Mouse (Mus musculus): ENCODE results near the gene Clmp. TPM values are rescaled to one million over a fixed set of nuclear protein-coding genes. Genes with fewer than 3 reads are reported as not detected.
"Not testable (repeated sequence)": the region's sequence is repeated elsewhere in the genome, so short reads cannot be mapped to it uniquely, and the experiment has no call there.

The Clmp gene
- polyA plus RNA-seq, 1 experiment = 48.4 TPM

DNA sequence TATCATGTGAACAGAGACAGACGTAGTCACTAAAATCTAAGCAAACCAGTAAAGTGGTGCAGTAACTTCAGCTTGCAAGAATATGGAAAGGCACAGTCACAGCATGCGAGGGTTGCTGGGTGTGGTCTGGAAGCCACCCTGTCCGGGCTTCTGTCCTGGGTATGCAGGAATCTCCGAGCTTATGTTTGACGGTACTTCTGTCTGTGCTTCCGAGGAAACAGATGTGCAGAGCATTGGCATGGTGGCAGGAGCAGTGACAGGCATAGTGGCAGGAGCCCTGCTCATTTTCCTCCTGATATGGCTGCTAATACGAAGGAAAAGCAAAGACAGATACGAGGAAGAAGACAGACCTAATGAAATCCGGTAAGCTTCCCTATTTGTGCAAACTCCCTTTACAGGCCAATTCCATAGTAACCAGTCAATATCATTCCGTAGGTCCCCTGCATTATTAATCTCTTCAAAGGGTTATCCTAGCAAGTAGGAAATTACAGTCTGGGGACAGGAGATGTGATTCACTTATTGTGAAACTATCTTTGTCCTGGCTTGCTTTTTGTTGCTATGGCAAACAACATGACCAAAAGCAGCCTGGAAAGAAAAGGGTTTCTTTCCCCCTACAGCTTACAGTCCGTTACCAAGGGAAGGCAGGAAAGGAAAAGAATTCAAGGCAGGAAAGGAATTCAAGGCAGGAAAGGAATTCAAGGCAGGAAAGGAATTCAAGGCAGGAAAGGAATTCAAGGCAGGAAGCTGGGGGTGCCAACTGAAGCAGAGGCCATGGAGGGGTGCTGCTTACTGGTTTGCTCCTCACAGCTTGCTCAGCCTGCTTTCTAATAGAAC, 95.3 kb downstream of the Clmp start:
- TF ChIP-seq POLR2A (IDR thresholded peaks at IDR 0.05; ENCODE audit: borderline replicate concordance, extremely low read depth, insufficient read depth, insufficient read length, poor library complexity, severe bottlenecking) (no peak), CTCF (IDR thresholded peaks at IDR 0.05; ENCODE audit: borderline replicate concordance, extremely low read depth, insufficient read depth, insufficient read length) (no peak)
- no peak for DNase-seq (ENCODE audit: low read depth)

DNA sequence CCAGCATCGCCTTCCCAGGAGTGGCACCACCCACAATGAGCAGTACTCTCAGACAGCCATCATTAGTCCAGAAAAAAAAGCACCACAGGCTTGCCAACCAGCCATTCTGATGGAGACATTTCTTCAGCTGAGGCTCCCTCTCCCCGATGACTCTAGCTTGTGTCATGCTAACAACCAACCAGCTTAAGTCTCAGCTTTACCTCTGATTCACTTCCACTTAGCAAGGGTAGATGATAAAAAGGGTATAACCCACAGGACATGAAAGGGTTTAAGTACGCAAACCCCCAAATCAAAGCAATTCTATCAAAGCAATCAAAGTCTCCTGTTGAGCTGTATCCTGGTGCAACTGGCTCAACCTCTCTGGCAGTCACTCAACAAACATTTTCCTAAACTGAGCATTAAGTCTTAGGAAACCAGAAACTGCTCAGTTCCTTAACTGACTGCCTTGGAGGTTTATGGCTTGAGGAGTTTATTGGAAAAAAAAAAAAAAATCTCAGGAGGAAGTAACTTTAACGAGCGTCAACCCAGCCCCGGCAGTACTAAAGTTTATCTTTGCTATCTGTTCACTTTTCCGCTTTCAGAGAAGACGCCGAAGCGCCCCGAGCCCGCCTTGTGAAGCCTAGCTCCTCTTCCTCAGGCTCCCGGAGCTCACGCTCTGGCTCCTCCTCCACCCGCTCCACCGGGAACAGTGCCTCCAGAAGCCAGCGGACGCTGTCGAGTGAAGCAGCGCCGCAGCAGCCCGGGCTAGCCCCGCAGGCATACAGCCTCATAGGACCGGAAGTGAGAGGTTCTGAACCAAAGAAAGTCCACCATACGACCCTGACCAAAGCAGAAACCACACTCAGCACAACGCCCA, 96.2 kb downstream of the Clmp start:
- no peak for DNase-seq (ENCODE audit: low read depth)
- TF ChIP-seq CTCF (IDR thresholded peaks at IDR 0.05; ENCODE audit: borderline replicate concordance, extremely low read depth, insufficient read depth, insufficient read length) (no peak), POLR2A (IDR thresholded peaks at IDR 0.05; ENCODE audit: borderline replicate concordance, extremely low read depth, insufficient read depth, insufficient read length, poor library complexity, severe bottlenecking) (no peak)

DNA sequence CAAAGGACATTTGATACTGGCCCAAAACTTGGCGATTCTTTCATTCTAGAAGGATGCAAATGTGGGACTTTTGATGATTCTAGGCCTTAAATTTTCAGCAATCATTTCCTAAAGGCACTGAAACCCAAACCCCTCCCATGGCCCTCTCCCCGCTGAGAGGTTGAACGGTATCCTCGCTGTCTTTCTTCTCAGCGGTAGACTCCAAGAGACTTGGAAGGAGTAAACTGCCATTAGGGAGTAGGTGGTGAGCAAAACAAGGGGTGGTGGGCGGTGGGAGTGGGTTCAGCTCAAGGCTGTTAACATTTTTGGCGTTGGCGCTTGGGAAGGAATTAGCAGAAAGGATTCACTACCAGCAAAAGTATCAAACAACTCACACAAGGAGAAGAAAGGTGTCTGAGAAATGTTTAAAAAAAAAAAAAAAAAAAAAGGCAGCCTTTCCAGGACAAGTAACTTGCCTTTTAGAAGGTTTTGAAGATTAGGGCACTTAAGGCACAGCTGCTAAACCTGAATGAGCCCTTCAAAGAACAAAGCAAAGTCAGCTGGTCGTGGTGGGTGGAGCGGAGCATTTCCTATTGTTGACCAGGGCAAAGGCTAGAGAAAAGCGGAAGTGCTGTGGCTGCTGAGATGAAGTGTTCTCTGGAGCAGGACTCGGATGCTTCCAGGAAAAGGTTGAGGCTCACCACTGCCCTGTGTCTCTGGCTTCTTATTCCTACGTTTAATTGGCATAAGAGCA, 98.0 kb downstream of the Clmp start:
- TF ChIP-seq POLR2A (IDR thresholded peaks at IDR 0.05; ENCODE audit: borderline replicate concordance, extremely low read depth, insufficient read depth, insufficient read length, poor library complexity, severe bottlenecking) (no peak), CTCF (IDR thresholded peaks at IDR 0.05; ENCODE audit: borderline replicate concordance, extremely low read depth, insufficient read depth, insufficient read length) (no peak)
- peak; percentile 67 for DNase-seq (ENCODE audit: low read depth)

DNA sequence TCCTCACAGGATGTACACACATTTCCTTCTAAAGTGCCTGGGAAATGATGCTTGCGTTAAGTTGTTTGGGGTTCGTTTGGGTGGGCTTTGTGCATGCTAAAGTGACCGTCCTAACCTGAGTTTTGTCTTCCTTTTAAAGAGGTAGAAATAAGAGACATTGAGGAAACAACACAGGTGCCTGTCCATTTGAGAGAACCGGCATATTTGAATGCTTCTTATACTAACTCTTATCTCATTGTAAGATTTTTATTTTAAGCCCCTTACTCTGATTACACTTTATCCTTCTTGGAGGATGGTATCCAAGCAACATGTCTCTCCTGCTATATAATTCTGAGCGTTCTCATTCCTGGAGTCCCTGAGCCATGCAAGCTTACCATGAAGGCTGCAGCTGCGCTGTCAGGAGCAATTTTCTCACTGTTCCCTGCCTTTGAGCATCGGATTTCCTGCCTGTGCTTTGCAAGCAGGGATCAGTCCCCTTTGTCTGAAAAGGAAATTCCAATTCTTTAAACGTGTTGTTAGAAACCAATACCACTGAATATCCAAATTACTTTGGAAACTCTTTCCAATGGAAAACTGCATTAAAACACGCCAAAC, 98.7 kb downstream of the Clmp start:
- TF ChIP-seq POLR2A (IDR thresholded peaks at IDR 0.05; ENCODE audit: borderline replicate concordance, extremely low read depth, insufficient read depth, insufficient read length, poor library complexity, severe bottlenecking) (no peak), CTCF (IDR thresholded peaks at IDR 0.05; ENCODE audit: borderline replicate concordance, extremely low read depth, insufficient read depth, insufficient read length) (no peak)
- peak; percentile 90 for DNase-seq (ENCODE audit: low read depth)

DNA sequence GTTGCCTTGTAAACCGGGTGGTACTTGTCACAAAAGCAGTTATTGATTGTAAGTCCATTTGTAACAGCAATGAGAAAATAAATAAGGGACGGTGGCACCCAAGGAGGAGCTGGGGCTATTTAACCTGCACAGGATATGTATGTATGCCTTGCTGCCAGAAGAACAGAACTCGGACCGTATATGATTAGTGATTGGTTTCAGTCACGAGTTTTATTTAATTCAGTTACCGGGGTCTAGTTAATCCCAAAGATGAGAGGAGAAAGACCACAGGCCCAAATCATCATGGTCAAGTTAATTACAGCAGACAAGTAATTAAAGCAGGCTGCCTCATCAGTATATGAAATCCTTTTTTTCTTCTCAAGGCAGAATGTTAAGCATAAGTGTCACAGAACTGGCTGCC, 99.7 kb downstream of the Clmp start:
- peak; percentile 35 for DNase-seq (ENCODE audit: low read depth)
- TF ChIP-seq CTCF (IDR thresholded peaks at IDR 0.05; ENCODE audit: borderline replicate concordance, extremely low read depth, insufficient read depth, insufficient read length) = no peak
- TF ChIP-seq POLR2A (IDR thresholded peaks at IDR 0.05; ENCODE audit: borderline replicate concordance, extremely low read depth, insufficient read depth, insufficient read length, poor library complexity, severe bottlenecking) = no peak

DNA sequence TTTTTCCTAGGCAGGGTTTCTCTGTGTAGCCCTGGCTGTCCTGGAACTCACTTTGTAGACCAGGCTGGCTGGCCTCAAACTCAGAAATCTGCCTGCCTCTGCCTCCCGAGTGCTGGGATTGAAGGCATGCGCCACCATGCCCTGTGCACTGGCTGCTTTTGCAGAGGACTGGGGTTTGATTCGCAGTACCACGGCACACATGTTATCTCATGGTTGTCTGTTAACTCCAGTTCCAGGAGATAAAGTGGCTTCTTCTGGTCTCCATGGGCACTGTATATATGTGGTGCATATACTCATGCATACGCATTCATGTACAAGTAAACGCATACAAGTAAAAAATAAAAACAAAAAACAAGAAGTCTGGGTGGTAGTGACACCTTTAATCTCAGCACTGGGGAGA, 101.1 kb downstream of the Clmp start:
- not testable (repeated sequence) for DNase-seq (ENCODE audit: low read depth)

DNA sequence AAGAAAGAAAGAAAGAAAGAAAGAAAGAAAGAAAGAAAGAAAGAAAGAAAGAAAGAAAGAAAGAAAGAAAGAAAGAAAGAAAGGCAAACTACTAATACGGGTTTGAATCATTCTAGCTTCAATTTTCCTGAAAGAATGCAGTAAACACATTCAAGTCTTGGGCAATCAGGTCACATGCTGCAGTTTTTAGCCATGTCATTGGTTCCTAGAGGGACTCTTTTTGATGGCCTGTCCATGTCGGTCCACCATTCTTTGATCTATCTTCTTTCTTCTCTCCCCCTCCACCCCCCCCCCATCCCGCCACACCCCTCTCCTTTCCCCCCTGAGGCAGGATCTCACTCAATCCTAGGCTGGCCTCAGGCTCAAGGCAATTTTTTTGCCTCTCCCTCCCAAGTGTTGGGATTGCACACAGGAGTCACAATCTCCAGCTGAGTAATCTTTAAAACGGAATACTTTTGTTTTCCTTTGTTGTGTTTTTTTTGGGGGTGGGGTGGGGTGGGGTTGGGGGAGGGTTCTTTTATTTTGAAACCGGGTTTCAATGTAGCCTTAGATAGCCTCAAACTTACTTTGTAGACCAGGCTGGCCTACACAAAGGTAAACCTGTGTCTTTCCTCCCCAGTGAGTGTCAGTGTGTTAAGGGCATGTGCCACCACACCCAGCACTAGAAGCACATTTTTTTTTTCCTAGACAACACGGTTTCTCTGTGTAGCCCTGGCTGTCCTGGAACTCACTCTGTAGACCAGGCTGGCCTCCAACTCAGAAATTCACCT, 106.3 kb downstream of the Clmp start:
- no peak for TF ChIP-seq POLR2A (IDR thresholded peaks at IDR 0.05; ENCODE audit: borderline replicate concordance, extremely low read depth, insufficient read depth, insufficient read length, poor library complexity, severe bottlenecking)
- no peak for TF ChIP-seq CTCF (IDR thresholded peaks at IDR 0.05; ENCODE audit: borderline replicate concordance, extremely low read depth, insufficient read depth, insufficient read length)
- DNase-seq (ENCODE audit: low read depth) = no peak

DNA sequence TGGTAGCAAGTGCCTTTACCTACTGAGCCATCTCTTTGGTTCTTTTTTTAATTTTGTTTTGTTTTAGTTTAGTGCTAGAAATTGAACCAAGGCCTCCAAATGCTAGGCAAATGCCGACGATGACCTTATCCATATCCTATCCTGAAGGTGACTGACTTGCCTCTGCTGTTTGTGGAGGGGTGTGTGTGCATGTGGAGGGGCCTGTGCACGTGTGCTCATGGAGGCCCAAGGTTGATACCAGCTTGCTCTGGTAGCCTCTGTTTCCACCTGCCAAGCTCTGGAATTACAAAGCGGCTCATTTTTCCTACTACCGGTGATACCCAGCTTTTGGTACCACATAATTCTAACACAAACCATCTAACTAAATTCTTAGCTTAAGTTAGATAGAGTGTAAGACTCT, 107.8 kb downstream of the Clmp start:
- no peak for DNase-seq (ENCODE audit: low read depth)
- no peak for TF ChIP-seq POLR2A (IDR thresholded peaks at IDR 0.05; ENCODE audit: borderline replicate concordance, extremely low read depth, insufficient read depth, insufficient read length, poor library complexity, severe bottlenecking)
- TF ChIP-seq CTCF (IDR thresholded peaks at IDR 0.05; ENCODE audit: borderline replicate concordance, extremely low read depth, insufficient read depth, insufficient read length) = no peak

DNA sequence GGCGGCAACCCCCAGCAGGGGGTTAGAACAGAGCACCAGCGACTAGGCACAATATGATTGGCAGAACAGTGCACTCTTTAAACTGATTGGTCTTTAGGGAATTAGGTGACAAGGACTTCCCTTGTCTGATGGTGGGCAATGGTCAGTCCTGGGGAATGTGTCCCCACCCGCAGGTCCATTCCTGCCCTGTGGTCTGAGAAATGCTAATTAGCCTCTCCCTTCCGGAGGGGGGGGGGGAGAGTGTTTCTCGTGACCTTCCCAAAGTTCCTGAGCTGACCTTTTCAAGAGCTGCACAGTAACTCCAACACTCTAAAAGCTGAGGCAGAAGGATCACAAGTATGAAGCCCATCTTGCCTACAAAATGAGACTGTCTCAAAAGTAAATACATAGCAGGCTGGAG, 108.5 kb downstream of the Clmp start:
- no peak for DNase-seq (ENCODE audit: low read depth)
- TF ChIP-seq POLR2A (IDR thresholded peaks at IDR 0.05; ENCODE audit: borderline replicate concordance, extremely low read depth, insufficient read depth, insufficient read length, poor library complexity, severe bottlenecking) (no peak), CTCF (IDR thresholded peaks at IDR 0.05; ENCODE audit: borderline replicate concordance, extremely low read depth, insufficient read depth, insufficient read length) (no peak)

DNA sequence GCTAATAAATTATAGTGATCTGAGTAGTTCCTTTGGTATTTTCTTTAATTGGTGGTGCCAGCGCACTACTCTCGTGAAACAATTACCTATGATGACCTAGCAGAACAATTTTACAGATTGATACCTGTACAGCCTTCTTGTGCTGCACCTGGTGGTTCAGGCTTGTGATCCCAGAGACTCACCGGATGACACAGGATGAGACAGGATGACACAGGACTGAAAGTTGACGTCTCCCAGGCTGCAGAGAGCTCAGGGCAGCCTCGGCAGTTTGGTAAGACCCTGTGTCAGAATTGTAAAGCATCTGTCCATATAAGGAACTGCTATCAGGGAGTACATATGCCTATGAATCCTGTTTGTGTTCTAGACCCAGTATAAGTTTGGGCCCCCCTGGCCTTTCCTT, 109.2 kb downstream of the Clmp start:
- no peak for DNase-seq (ENCODE audit: low read depth)
- no peak for TF ChIP-seq CTCF (IDR thresholded peaks at IDR 0.05; ENCODE audit: borderline replicate concordance, extremely low read depth, insufficient read depth, insufficient read length)
- TF ChIP-seq POLR2A (IDR thresholded peaks at IDR 0.05; ENCODE audit: borderline replicate concordance, extremely low read depth, insufficient read depth, insufficient read length, poor library complexity, severe bottlenecking) = no peak

Data from brain, embryonic 14.5 days (tissue).